Mouse (Mus musculus) heart, postnatal 36 days (tissue): Measurements from ENCODE around the gene Meig1. TPM values are rescaled to one million over a fixed set of nuclear protein-coding genes. Genes with fewer than 3 reads are reported as not detected.
A peak's percentile ranks its signal among the peaks of the same experiment; 100 is the strongest.
"Not testable (repeated sequence)": the region's sequence is repeated elsewhere in the genome, so short reads cannot be mapped to it uniquely, and the experiment has no call there.

Source experiments
- DNase-seq, 2 experiments: peaks; one replicate each; pipeline ENCODE4 v3.0.0; 2021 to 2022
- intact Hi-C: fragments of 180-260 bp; cut with DNase I; formaldehyde crosslinking; loops from one replicate; pipeline ENCODE4 v1.15.1; 2025
- total RNA-seq, 2 experiments: library from RNA; stranded (reverse); gene quantifications; 2 replicates each; pipeline ENCODE4 v1.2.3; 2021

Meig1 gene
- total RNA-seq: 1 to 10 TPM; 2.4 to 2.7 TPM

DNA sequence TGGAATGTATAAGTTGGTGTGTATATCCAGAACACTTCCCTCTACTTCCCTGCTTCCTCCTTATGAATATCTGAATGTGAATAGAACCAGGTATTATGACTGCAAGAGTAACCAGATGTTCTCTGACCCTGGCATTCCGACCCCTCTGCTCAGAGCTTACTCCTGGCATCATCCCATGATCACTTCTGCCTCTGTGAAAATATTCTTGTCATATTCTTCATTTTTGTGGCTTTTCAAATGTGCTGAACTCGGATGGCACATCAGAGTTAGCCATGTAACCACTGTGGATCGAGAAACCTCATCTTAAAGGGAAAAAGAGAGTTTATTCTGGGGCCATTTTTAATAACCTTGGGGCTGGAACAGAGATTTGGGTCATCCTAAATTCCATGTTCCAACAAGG, at the start of gene Meig1:
Gene Meig1, minus strand, starts transcription at position 101 of the 400 bp plus-strand sequence.
- DNase-seq: no peak
- intact Hi-C loops: loop anchor here (5.0 kb wide), 2 partner anchors 90 to 140 kb away; partner anchors contain the start of genes Cdnf, Gm45902, Hspa14 and Nmt2

DNA sequence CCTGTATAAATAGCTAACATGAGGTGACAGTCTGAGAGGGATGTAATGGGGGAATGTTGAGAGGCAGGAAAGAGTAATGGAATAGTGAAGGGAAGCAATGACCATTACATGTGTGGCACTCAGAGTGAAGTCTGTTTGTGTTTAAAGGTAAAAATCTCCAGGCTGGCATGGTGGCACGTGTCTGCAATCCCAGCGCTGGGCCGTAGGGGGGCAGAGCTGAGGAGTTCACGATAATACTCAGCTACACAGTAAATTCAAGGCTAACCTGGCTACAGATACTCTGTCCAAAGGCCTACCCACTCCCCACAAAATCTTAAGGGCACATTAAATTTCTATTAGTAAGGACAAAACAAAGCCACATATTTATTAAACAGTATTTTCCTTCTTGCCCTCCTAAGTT, 34.1 kb upstream of the Meig1 start:
- DNase-seq: no peak
- intact Hi-C loops: no loop called here

DNA sequence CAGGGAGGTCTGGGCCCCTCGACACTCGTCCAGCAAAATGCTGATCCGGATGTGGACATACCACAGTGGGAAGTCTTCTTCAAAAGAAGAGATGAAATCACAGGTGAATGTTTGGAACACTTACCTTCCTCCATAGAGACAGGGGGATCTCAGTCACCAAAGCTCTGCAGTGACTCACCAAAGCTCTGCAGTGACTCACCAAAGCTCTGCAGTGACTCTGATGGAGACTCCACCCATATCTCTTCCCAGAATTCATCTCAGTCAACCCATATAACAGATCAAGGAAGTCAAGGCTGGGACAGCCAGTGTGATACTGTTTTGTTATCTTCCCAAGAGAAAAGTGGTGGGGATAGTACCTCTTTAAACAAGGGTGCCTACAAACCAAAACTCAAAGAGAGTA, 30.6 kb upstream of the Meig1 start:
- no peak for DNase-seq
- intact Hi-C loops: no loop called here

DNA sequence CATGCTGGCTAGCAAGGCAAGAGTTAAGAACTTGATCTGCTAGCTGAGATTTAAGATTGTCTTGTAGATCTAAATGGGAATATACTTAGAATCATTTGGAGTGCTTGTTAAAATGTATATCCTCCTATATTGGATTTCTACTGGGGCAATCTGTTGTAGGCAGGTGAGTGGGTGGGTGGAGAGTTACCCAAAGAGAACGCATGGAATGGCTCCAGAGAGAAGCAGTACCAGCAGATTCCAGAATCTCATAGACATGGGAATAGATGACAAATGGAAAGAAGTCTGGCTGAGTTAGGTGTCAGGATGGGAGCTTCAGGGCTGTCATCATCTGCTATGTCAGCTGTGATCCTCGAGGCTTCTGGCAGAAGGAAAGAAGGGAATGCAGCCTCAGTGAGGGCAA, 27.0 kb upstream of the Meig1 start:
- intact Hi-C loops: no loop called here
- DNase-seq: no peak

DNA sequence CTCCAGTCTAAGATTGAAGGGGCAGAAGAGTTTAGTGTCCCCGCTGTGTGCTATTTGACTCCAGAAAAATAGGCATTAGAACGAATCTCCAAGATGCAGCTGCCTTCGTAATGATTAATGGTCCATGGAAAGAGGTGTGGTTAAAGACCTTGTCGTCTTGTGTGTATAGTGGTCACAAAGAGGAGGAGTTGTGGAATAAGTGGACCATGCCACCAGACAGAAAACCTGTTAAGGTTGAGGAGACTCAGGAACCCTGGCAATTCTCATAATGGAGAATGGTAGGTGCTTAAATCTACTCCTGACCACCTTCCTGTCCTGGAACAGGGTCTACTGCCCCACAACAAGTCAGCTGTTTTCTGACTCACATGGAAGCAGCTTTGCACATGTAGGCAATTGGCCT, 23.5 kb upstream of the Meig1 start:
- DNase-seq: no peak
- intact Hi-C loops: no loop called here

DNA sequence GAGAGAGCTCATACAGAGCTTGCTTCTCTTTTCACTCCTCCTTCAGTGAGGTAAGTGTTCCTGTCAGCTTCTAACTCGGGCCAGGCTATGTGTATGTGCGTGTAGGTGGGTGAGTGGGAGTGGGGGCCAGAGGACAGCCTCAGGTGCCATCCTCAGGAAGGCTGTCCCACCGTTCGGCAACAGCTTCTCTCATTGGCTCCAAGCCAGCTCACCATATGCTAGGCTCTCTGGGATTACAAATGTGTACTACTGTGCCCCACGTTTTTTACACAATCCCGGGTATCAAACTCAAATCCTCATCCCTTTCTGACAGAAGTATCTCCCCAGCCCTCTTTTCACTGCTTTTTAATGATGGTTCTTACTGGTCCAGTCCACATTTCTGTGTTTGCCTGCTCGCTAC, 21.8 kb upstream of the Meig1 start:
- DNase-seq: no peak
- intact Hi-C loops: no loop called here

DNA sequence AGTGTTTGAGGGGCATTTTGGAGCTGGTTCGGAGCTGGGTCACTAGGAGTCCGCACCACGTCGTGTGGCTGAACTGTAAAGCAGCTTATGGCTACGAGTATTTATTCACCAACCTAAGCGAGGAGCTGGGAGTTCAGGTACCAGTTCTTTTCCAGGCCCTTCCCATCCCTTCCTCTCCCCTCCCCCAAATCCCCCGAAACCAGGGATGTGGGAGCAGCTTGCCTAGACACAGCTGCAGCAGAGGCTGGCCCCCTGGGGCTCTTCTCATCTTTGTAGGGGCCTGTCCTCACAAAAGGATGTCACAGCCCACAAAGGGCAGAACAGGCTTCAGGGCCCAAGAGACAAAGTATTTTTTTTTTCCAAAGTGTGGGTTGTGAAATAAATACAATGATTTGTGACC, 15.5 kb upstream of the Meig1 start:
- no peak for DNase-seq
- intact Hi-C loops: no loop called here

DNA sequence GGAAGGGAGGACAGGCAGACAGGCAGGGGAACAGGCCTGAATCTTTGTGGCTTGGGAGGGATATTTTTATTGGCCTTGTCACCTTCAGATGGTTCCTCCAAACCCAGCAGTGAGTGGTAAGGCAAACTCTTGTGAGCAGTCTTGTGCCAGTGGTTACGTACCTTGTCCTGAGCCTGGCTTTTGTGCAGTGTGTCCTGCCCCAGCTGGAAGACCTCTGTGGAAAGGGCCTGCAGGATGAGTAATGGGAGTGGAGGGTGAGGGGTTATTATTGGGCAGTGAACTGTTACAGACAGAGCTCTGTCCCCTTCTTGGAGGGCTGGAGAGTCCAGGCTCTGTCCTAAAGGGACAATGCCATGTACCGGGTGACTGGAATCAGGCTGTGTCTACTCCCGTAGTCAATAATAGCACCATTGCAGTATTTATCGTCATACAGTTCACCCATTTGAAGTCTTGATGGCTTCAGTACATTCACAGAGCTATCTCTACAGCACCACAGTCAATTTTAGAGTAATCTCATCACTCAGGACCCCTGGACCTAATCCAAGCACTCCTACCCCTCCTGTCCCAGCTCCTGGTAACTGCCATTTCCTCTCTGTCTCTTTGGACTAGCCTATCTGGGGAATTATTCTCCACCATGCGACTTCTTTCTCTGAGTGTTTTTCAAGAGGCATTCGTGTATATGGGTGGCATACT, 13.1 kb upstream of the Meig1 start:
- intact Hi-C loops: no loop called here

DNA sequence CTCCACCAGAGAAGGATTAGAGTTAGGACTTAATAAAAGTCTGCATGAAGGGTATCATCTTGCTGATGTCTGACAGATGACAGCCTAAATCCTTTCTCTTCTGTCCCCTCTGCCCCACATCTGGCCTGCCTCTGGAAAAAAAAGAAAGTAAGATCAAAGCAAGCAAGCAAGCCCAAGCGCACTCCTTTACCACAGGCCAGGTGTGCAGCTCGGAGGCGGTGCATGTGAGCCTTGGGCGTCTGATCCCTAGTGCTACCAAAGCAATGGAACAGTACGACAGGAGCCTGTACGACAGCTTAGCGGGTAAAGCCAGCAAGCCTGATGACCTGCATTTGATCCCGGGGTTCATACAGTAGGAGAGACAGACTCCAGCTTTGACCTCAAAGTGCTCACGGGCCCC, 8.5 kb upstream of the Meig1 start:
- intact Hi-C loops: no loop called here
- DNase-seq: no peak

More for the DNA sequence above, 13.1 kb upstream of the Meig1 start:
- DNase-seq: no peak

DNA sequence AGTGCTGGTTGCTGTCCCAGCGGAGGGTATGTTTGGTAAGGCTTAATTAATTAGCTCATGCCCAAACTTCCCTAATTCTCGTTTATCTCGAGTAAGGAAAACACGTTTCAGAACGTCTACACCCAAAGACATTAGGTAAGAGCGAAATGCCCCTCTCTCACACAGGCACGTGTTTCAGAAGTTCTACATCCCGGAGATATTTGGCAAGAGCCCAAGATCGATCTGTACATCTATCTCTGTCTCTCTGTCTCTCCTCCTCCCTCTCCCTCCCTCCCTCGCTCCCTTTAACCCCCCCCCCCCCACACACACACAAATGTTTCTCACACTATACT, 2.1 kb upstream of the Meig1 start:
- no peak for DNase-seq
- intact Hi-C loops: loop anchor here (2.0 to 5.0 kb wide), 3 partner anchors 50 to 142 kb away; partner anchors contain the start of genes Cdnf, Gm45902, Hspa14 and Nmt2

DNA sequence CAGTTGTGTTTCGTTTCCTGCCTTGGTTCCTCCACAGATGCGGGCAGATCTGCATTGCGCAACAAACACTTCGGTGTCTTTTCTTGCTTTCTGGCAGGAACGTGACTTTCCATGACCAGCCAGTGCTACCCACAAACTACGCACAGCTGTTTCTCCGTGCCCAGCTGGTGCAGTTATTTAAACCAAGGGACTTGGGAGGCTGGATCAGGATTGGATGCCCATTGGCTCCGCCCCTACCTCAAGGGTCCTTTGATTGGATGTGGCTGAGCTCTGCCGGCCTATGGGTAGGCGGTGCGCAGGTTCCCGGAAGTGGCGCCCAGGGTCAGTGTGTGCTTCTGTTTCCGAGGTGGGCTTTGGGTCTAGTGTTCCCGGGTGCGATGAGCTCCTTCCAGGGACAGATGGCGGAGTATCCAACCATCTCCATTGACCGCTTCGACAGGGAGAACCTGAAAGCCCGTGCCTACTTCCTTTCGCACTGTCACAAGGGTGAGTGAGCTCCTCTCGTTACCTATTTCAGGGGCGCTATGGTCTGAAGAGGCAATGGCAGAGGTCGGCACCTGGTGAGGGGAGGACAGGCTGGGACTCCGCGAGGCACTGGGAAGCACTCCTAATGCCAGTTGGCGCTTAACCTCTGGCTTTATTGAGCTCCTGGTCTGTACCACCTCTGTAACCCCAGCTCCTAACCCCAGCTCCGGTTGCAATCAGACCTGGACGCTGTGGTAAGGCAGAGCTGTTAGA, 1.6 kb upstream of the Meig1 start, which contains the start of gene Dclre1c:
Gene Dclre1c, plus strand, starts transcription at position 291 of the 738 bp plus-strand sequence.
- DNase-seq: peak; percentile 83 to 85
- intact Hi-C loops: loop anchor here (2.0 to 5.0 kb wide), 3 partner anchors 51 to 142 kb away; partner anchors contain the start of genes Cdnf, Gm45902, Hspa14 and Nmt2

DNA sequence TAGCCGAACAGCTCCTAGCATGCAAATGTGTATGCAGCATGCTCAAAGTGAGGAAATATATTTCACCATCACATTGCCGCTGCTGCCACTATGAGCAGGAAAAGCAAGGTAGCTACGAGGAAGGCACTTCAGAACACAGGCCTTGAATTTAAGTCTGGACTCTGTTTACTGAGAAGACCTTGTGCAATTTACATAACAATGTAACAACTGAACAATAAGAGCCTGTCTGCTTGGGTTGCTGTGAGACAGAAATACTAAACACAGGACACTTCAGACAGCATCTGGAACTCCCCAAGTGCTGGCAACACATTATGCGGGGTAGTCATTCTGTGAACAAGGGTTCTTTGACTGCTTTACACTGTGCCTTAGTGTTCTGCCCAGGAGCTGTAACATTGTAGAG, 2.3 kb downstream of the Meig1 start:
- intact Hi-C loops: loop anchor here (5.0 kb wide), 2 partner anchors 92 to 138 kb away; partner anchors contain the start of genes Cdnf, Gm45902, Hspa14 and Nmt2
- DNase-seq: no peak

DNA sequence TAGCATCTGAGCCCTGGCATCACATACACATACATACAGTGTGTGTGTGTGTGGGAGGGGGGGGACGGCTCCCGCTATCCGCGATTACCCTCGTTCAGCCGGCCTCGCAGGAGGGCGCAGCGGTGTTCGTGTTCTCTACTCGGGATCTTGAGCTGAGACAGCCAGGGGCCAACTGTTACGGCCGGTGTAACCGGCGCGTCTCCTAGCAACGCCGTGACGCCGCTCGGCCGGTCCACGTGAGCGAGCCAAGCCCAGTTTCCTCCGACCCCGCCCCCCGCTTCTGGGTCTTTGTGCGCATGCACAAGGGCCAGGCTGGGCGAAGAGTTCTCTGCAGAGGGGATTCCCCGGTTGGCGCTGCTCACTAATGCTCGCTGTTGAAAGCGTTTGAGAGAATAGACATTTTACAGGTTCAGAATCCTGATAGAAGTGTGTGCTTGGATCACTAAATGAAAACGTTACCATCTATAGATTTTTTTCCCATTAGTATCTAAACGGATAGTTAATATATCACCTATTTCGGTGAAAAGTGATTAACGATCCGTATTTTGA, 3.5 kb downstream of the Meig1 start:
- DNase-seq: peak; percentile 95 to 96
- intact Hi-C loops: loop anchor here (5.0 to 10.0 kb wide), 2 partner anchors 87 to 304 kb away; partner anchors contain the start of genes Fam171a1 and Rpp38

DNA sequence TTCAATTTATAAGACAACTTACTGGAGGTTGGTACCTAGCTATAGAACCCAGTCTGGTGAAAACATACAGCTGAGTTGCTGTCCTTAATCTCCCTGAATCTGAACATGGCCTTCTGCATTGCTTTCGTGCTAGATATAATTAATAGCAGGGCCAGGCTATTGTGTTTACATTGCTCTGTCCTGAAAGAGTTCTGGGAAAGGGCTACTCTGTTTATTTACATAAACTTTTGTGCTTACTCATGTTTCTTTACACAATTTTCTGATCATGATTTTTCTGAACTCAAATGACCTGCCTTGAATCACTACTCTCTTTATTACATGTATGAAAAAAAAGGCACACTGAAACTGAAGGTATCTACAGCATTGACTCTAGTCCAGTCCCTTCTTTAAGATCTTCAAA, 6.8 kb downstream of the Meig1 start:
- DNase-seq: no peak
- intact Hi-C loops: loop anchor here (2.0 to 10.0 kb wide), 3 partner anchors 83 to 327 kb away; partner anchors contain the start of genes Fam171a1 and Rpp38

DNA sequence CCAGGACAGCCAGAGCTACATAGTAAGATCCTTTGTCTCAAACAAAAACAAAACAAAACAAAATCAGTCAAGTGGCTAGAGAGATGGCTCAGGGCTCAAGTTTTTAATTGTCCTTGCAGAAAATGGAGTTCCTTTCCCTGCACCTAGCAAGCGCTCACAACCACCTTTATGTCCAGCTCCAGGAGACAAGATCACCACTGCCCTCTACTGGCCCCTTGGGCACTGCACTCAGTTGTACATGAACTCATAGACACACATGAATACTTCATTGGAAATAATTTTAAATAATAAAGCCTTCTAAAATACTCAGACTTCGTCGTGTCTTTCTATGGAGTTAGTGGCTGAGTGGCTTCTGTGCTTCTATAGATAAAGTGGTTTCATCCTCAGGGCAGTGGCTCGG, 8.2 kb downstream of the Meig1 start:
- intact Hi-C loops: loop anchor here (2.0 to 10.0 kb wide), 2 partner anchors 299 to 325 kb away; partner anchors contain the start of gene Fam171a1
- DNase-seq: peak; percentile 22 to 59

DNA sequence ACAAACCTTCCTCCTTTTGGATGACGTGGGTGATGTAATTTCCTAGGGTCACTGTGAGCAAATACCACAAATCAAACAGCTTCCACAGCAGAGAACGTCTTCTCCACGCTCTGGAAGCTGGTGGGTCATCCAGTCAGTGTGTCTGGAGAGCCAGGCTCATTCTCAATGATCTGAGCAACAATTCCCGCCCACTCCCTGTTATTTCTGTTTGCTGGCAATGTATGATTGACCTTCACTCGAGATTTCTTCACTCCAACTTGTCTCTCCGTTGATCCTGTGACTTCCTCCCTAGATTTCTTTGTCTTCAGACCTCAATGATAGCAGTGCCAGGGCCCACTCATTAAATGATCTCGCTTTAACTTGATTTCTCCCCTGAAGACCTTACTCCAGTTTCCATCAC, 14.7 kb downstream of the Meig1 start:
- intact Hi-C loops: no loop called here
- no peak for DNase-seq

DNA sequence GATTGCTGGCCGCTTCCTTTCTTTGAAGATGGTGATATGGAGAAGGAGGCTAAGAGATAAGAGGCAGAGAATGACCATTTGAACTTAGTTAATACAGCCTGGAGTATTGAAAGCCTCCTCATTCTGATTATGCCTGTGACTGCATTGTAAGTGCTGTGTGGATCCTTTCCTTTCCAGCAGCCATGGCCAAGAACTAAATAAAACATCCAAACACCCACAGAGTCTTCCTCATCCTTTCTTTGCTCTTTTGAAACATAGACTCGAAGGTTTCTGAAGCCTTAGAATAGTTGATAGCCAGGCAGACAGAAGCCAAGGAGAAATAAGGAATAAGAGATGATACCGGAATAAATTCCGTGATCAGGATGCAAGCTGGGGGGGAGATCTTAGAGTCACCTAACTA, 16.5 kb downstream of the Meig1 start:
- intact Hi-C loops: no loop called here
- no peak for DNase-seq

DNA sequence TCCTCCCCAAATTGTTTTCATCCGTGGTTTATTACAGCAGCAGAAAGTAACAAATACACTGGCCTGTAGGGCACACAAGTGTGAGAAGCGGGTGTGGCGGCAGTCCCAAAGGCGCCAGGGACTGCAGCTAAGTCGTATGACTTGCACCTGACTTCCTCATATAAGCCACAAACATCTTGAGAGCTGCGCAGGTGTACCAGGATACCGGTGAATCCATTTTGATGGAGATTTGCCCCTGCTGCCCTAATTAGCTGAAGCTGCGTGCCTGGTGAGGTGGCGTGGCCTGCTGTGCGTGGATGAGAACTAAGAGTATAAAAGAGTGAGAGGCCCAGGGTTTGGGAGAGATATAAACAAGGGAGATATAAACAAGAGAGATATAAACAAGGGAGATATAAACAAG, 25.3 kb downstream of the Meig1 start, which contains the start of gene Olah:
Gene Olah, minus strand, starts transcription at position 101 of the 400 bp plus-strand sequence.
- DNase-seq, intact Hi-C loops: not testable (repeated sequence)

DNA sequence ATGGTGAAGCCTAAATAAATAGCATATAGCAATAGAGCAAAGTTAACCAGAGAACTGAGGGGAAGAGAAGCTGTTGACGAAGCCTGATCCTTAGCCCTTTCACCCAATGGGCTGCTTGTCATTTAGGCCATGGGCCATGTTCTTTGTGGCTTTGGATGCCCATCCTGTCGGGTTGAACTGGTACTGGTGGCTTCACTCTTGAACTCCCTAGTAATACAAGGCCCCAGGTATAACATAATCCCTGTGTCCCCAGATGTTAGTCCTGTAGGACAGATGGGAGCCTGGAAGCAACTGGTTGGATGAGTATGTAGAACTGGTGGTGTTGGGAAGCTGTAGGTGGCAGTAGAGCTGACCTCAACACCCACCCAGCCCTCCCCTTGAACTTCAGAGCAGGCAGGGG, 30.5 kb downstream of the Meig1 start:
- intact Hi-C loops: no loop called here
- no peak for DNase-seq

DNA sequence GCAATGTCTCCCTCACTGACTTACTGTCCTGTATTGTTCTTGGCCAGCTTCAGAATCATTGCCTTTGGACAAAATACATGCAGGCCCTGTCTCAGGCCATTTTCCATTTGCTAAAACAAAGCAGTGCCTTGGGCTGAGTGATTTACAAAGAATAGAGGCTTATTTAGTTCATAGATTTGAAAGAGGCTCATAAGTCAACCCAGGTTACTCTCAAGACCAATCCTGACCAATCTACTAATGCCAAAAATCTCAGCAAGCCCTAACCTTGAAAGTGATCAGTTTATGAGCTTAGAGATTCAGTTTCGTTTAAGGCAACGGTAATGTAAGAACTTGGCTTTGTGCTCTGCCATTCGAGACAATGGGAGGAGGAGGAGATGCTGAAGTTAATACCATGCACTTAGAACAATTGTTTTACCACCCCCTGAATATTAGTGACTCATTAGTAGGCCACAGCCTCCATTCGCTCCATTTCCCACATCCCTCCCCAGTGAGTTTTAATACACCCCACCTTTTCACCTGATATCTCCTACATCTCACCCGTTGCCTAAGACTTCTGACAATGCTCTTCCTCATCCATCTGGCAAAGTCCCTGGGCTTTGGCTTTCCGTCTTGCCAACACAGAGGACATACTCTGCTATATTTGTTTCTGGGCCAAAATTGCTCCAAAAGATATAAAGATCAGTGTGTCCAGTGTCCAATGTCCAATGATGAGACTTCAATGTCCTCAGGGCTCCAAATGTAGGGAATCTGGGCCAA, 35.2 kb downstream of the Meig1 start:
- DNase-seq: no peak
- intact Hi-C loops: no loop called here
